Mouse (Mus musculus) 416B (cell line): ENCODE measurements around the gene Tgfbi.

Experiments used
- DNase-seq: peaks from one replicate; pipeline ENCODE4 v3.0.0; 2011; ENCODE audit warnings: low read depth

Tgfbi gene

DNA sequence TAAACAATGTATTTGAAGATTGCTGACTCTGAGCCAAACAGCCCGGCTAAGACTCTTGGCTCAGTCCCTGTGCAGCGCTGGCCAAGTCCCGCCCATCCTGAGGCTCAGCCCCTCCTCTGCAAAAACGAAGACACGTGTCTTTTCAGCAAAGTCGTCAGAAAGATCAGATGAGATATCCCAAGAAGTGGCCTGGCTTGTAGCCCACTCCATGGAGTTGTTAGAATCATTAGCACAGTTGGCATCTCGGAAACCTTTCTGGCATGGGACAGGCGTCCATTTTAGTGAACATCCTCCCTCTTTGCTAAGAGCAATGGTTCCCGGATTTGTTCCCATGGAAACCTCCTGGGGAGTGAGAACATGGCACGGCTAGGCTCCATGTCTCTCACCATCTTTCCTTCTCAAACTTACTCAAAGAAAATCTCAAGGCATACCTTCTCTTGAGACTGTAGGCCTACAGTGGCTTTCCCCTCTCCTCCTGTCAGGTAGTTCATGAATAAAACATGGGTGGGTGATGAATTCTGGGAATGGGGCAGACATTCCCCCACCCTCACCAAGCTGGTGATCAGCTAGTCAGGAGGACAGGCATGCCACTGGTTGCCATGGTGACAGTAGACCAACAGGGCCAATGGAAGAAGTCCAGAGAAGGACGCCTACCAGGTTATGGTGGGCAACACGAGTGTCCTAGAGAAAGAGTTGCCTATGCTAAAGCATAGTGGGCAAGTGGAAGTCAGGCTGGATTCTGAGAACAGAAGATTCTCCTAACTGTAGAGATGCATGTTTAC lies 11.3 kb upstream of the Tgfbi start:
- no peak for DNase-seq

DNA sequence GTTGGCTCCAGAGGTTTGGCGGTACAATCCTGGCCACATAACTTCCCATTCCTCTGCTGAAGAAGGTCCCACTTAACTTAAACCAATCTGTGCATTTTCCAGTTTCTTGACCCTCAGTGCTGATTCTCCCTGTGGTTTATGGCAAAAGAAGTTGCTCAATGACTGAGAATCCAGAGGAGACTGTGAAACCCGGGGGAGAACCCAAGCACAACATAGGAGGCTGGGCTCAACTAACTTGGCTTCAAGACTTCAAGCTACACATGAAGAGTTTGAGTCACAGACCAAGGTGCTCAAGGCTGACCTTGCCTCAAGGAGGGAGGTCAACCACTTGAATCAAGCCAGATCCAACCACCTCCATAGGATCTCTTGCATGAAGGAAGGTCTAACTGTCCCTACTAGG lies 9.8 kb upstream of the Tgfbi start:
- DNase-seq, result no peak

DNA sequence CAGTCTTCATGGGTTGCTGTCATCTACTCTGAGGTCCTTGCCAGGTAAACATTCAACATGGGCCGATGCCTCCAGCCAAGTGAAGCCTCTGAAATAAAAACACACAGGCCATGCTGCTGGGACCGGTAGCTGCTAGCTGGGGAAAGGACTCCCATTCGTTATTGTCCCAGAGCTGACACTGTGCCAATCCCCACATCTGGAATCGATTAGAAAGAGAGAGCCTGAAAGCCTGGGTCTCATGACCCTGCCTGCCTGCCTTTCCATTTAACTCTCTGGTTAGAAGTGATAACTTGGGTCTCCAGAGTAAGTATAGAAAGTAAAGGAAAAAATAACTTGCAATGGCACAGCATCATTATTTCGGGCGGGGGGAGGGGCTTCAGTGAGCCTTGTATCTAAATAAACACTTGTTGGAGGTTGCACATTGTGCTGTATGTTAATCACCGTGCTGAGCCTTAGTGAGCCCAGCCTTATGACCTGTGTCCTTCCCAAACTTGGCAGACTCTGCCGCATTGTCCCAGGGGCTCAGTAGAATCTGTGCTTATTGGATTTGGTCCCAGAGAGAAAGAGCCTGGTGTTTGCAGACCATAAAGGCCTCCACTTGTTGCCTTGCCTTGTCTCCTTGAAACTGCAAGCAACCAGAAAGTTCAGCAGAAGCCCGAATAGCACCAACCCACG lies 9.0 kb upstream of the Tgfbi start:
- no peak for DNase-seq

DNA sequence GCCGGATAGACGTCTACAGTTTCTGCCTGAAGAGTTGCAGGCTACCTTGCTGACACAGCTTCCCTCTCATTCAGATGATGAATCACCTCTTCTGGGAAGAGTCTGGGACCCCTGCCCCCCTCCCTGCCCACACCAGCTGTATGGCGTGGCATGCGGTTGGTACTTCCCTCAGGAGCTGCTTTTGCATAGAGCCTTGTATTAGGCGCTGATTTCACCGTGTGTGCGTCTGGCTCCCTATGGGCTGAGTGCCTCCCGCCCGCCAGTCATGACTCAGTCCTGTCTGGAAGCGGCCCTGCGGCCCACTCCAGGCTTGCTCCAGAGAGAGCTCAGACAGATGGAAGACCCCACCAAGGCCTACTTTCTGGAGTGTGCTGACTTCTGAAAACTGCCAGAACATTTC lies 8.1 kb upstream of the Tgfbi start:
- peak; percentile 72 for DNase-seq

- DNase-seq, result no peak
Measured at GRCm38 (mm10) chr13:56605503-56605902, 3.8 kb upstream of the Tgfbi start.

DNA sequence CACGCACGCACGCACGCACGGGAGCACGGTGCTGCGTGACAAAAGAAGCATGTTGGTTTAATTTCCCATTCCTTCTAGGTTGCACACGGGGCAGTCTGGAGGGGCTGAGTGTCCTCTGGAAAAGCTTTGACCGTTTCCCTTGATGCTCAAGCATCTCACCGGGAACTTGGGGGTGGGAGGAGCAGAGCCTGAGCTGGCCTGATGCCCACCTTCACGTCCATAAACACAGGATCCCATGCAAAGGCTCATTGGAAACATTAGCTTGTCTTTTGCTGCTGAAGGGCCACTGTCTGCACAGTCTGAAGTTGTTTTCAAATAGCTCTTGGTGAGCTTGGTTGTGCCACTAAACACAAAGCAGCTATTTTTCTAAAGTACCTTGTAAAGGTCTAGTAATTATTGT lies 2.6 kb upstream of the Tgfbi start:
- DNase-seq, result no peak

- no peak for DNase-seq
Measured at GRCm38 (mm10) chr13:56607225-56607624, 2.1 kb upstream of the Tgfbi start.

DNA sequence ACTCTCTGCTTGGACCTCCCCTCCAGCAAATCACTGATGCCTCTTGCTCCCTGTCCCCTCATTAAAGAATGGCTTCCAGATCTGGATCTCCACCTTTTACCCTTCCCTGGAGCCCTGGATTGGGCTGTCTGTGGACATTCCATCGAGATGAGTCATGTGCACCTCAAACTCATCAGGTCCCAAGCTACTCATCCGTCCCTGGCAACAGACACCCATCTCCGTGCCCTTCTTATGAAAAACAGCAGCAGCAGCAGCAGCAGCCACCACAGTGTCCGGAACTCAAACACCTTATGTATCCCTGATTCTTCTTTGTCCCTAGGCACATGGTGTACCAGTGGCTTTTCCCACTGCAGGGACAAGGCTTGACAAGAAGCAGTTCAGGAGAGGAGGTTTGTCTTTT lies 1.5 kb upstream of the Tgfbi start:
- no peak for DNase-seq

GRCm38 (mm10) chr13:56611129-56611528 lies 1.8 kb downstream of the Tgfbi start:
- peak; percentile 79 for DNase-seq

DNA sequence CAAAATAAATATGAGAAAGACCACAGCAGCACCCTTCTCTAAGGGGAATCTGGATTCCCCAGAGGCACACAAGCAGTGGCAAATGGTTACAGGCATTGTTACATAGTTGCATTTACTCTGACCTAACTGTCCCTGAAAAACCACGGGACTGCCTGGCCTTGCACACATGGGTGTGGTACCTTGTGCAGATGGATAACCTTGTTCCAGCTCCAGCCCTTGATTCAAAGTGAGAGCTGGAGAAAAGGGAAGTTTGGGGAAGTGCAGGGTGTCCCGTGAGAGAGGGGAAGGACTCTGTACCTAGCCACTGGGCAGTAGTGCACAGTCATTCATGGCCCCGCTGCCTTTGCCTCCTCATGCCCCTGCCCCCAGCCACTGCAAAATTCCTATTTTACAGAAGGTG lies 2.4 kb downstream of the Tgfbi start:
- no peak for DNase-seq

- no peak for DNase-seq
Measured at GRCm38 (mm10) chr13:56612331-56612730, 3.0 kb downstream of the Tgfbi start.

DNA sequence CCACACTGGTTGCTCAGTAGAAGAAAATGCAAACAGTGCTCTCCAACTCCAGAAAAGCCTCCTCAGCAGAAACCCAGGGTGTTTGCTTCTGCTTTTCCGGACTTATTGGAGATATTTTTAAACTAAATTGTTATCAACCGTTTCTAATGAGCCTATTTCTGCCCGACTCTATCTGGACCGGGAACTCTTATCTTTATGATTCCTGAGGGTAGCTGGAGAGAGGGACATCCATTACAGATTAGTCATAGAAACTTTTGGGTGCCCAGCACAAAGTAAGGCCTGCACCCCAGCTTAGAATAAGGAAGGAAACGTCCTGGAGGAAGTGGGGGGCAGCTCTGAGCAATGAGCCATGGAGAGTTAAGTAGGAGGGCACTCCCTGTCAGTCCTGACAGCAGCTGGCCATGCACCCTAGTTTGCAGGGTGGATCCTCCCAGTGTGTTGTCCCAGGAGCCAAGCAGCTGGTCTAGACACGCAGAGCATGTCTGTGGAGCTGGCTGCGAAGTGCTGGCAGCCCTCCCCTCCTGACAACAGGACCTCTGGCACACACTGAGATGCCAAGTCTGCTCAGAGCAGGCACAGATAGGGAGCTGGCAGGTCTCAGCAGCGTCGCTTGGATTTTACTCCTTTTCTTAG lies 4.2 kb downstream of the Tgfbi start:
- peak; percentile 30 for DNase-seq

- no peak for DNase-seq
Measured at GRCm38 (mm10) chr13:56614768-56615167, 5.4 kb downstream of the Tgfbi start.

DNA sequence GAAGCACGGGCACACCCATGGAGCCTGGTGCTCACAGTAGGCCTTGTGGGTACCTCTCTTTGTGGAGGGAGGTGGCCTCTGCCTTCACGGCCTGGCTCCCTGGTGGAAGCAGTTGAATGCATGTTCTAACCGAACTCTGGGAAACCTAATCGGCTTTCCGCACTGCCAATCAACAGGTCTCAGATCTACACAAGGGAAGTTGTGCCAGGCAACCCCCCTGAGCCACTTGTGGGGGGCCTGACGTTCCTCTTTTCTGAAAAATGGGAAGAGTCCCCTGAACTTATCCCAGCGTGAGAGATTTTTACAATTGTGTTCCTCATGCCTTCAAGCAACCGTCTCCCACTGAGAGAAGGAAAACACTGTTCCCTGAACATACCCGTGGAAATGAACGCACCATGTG lies 5.9 kb downstream of the Tgfbi start:
- DNase-seq, result no peak

- DNase-seq, result peak; percentile 69
Measured at GRCm38 (mm10) chr13:56615864-56616263, 6.5 kb downstream of the Tgfbi start.

DNA sequence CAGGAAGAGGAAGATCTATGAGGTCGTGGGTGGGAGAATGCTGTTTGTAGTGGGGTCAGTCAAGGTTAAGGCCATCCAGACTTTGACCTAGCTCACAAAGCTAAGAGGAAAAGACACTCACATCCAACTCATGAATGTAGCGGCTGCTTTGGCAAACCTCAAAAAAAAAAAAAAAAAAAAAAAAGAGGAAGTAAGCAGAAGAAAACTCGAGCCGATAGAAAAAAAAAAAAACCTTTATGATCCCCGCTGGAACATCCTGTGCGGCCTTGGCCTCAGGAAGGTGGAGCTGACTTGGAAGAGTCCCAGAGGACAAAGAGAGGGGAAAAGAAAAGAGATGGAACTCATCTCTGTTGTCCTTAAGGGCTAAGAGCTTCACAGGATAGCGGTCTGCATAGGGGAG lies 7.1 kb downstream of the Tgfbi start:
- DNase-seq, result peak; percentile 70

DNA sequence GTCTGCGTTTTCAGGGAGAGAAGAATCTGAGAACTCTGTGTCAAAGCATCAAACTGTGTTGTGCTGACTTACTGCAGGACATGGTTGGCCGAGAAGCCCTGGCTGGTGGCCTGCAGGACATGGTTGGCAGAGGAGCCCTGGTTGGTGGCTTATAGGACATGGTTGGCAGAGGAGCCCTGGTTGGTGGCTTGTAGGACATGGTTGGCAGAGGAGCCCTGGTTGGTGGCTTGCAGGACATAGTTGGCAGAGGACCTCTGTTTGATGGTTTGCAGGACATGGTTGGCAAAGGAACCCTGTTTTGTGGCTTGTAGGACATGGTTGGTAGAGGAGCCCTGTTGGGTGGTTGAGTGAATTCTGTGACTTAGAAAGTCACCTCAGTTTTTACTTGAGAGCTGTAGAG lies 7.9 kb downstream of the Tgfbi start:
- no peak for DNase-seq

GRCm38 (mm10) chr13:56622201-56622757 lies 13.0 kb downstream of the Tgfbi start:
- DNase-seq, result no peak

GRCm38 (mm10) chr13:56626524-56626923 lies 17.2 kb downstream of the Tgfbi start:
- peak; percentile 64 for DNase-seq

DNA sequence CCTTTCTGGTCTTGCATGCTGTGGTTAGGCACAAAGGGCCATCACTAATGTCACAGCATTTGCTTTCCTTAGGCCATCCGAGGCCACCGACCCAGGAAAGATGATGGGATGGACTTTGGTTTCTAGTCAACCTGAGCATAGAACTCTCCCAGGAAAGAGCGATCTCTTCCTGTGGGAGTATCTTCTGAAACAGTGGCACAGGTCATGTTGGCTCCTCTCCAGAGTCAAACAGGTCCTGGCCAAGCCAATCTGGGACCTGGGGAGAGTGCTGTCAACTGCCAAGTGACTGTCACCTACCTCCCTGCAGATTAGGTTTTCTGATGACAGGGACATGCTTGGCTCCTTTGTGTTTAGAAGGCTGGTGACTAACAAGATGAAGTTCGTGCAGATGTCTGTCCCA lies 20.8 kb downstream of the Tgfbi start:
- no peak for DNase-seq

DNA sequence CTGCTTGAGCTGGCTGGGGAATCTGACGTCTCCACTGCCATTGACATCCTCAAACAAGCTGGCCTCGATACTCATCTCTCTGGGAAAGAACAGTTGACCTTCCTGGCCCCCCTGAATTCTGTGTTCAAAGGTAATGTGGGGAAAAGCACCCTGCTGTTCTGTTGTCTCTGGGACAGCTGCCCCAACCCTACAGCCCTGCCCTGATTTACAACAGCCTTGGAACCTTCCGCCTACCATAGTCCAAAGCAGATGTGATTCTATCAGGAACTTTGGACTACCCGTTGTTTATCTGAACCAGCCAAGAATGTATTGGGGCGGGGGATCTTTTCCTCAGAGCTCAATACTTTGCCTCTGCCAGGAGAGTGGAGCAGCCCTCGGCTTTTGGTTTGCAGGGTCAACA lies 21.2 kb downstream of the Tgfbi start:
- no peak for DNase-seq

GRCm38 (mm10) chr13:56631332-56631731 lies 22.0 kb downstream of the Tgfbi start:
- DNase-seq, result peak; percentile 21

DNA sequence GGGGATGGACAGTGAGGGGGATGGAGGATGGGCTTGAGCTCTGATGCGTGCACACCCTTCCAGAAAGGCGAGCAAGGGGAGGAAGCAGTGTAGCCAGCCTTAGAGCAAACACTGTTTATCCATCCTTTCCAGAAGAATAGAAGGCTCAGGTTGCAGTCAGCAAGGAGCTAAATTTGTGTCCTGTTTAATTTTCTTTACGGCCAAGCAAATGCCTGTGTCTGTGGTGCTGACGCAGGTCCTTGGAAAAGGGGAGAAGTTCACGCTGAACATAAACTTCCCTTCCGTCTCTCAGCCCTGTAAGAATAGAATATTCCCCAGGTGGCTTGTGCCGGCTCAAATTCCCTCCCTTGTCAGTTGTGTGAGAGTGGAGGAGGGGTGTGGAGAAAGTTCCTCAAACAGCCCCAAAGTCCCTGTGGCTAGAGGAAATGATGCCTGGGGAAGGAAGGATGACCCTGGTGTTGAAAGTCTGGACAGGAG lies 24.9 kb downstream of the Tgfbi start:
- DNase-seq, result no peak
